Mouse (Mus musculus): ENCODE results near the gene Ccer2. TPM values are rescaled to one million over a fixed set of nuclear protein-coding genes. Genes with fewer than 3 reads are reported as not detected.

Gene Ccer2
- polyA plus RNA-seq, 1 experiment, result not detected

- peaks cover 5% of the 10 kb centered on the region for H3K36me3 ChIP-seq (ENCODE audit: control insufficient read depth, insufficient read depth, low read length, poor library complexity, severe bottlenecking)
- peak; percentile 97 for TF ChIP-seq CTCF (IDR thresholded peaks at IDR 0.05; ENCODE audit: low read depth, low read length)
- TF ChIP-seq EP300 (IDR thresholded peaks at IDR 0.05; ENCODE audit: insufficient read depth, low read depth, low read length), result peak; percentile 37; the same call in 1 of the 2 replicates
- no peak for TF ChIP-seq POLR2A (IDR thresholded peaks at IDR 0.05; ENCODE audit: insufficient read depth, low read length)
- peaks cover 1% of the 10 kb centered on the region for H3K4me1 ChIP-seq (ENCODE audit: control insufficient read depth, insufficient read depth, low read length)
- no peaks in the 10 kb centered on the region for H3K27me3 ChIP-seq (ENCODE audit: control insufficient read depth, insufficient read depth, low read length, poor library complexity, severe bottlenecking)
- peak overlapping the region; percentile 62 for H3K27ac ChIP-seq (ENCODE audit: insufficient read depth, low read length)
- no peaks in the 10 kb centered on the region for H3K9me3 ChIP-seq (replicated peaks; ENCODE audit: control insufficient read depth, insufficient read depth, low read length, poor library complexity, severe bottlenecking)
- peak overlapping the region; percentile 90 for H3K4me3 ChIP-seq (ENCODE audit: low read depth, low read length)
- H3K9ac ChIP-seq (ENCODE audit: low read depth, poor library complexity, severe bottlenecking), result peak overlapping the region; percentile 74
Measured at GRCm38 (mm10) chr7:28796562-28796975, 40.6 kb downstream of the Ccer2 start.

GRCm38 (mm10) chr7:28799994-28800393, 44.0 kb downstream of the Ccer2 start:
- Histone ChIP-seq H3K4me1 (ENCODE audit: control insufficient read depth, insufficient read depth, low read length) (peaks cover 5% of the 10 kb centered on the region), H3K9me3 (replicated peaks; ENCODE audit: control insufficient read depth, insufficient read depth, low read length, poor library complexity, severe bottlenecking) (no peaks in the 10 kb centered on the region), H3K9ac (ENCODE audit: low read depth, poor library complexity, severe bottlenecking) (no peak overlapping the region), H3K36me3 (ENCODE audit: control insufficient read depth, insufficient read depth, low read length, poor library complexity, severe bottlenecking) (peaks cover 5% of the 10 kb centered on the region), H3K4me3 (ENCODE audit: low read depth, low read length) (no peak overlapping the region), H3K27me3 (ENCODE audit: control insufficient read depth, insufficient read depth, low read length, poor library complexity, severe bottlenecking) (no peaks in the 10 kb centered on the region), H3K27ac (ENCODE audit: insufficient read depth, low read length) (no peak overlapping the region)
- no peak for TF ChIP-seq CTCF (IDR thresholded peaks at IDR 0.05; ENCODE audit: low read depth, low read length)

- no peak overlapping the region for H3K4me3 ChIP-seq (ENCODE audit: low read depth, low read length)
- TF ChIP-seq EP300 (IDR thresholded peaks at IDR 0.05; ENCODE audit: insufficient read depth, low read depth, low read length), result no peak
- TF ChIP-seq CTCF (IDR thresholded peaks at IDR 0.05; ENCODE audit: low read depth, low read length), result no peak
- no peak for TF ChIP-seq POLR2A (IDR thresholded peaks at IDR 0.05; ENCODE audit: insufficient read depth, low read length)
- H3K9me3 ChIP-seq (replicated peaks; ENCODE audit: control insufficient read depth, insufficient read depth, low read length, poor library complexity, severe bottlenecking), result no peaks in the 10 kb centered on the region
- H3K27me3 ChIP-seq (ENCODE audit: control insufficient read depth, insufficient read depth, low read length, poor library complexity, severe bottlenecking), result no peaks in the 10 kb centered on the region
- peak overlapping the region; percentile 46 for H3K9ac ChIP-seq (ENCODE audit: low read depth, poor library complexity, severe bottlenecking)
- H3K36me3 ChIP-seq (ENCODE audit: control insufficient read depth, insufficient read depth, low read length, poor library complexity, severe bottlenecking), result peaks cover 5% of the 10 kb centered on the region
- H3K4me1 ChIP-seq (ENCODE audit: control insufficient read depth, insufficient read depth, low read length), result peaks cover 9% of the 10 kb centered on the region
- H3K27ac ChIP-seq (ENCODE audit: insufficient read depth, low read length), result peak overlapping the region; percentile 100
Measured at GRCm38 (mm10) chr7:28801451-28801850, 45.5 kb downstream of the Ccer2 start.

GRCm38 (mm10) chr7:28801901-28802670, 46.1 kb downstream of the Ccer2 start:
- no peaks in the 10 kb centered on the region for H3K27me3 ChIP-seq (ENCODE audit: control insufficient read depth, insufficient read depth, low read length, poor library complexity, severe bottlenecking)
- H3K36me3 ChIP-seq (ENCODE audit: control insufficient read depth, insufficient read depth, low read length, poor library complexity, severe bottlenecking), result peaks cover 5% of the 10 kb centered on the region
- H3K9me3 ChIP-seq (replicated peaks; ENCODE audit: control insufficient read depth, insufficient read depth, low read length, poor library complexity, severe bottlenecking), result no peaks in the 10 kb centered on the region
- TF ChIP-seq CTCF (IDR thresholded peaks at IDR 0.05; ENCODE audit: low read depth, low read length), result no peak
- no peak for TF ChIP-seq EP300 (IDR thresholded peaks at IDR 0.05; ENCODE audit: insufficient read depth, low read depth, low read length)
- TF ChIP-seq POLR2A (IDR thresholded peaks at IDR 0.05; ENCODE audit: insufficient read depth, low read length), result no peak
- H3K9ac ChIP-seq (ENCODE audit: low read depth, poor library complexity, severe bottlenecking), result peak overlapping the region; percentile 46
- H3K4me3 ChIP-seq (ENCODE audit: low read depth, low read length), result peak overlapping the region; percentile 1; the same call in 1 of the 2 replicates
- H3K27ac ChIP-seq (ENCODE audit: insufficient read depth, low read length), result peak overlapping the region; percentile 100
- H3K4me1 ChIP-seq (ENCODE audit: control insufficient read depth, insufficient read depth, low read length), result peaks cover 9% of the 10 kb centered on the region

GRCm38 (mm10) chr7:28802846-28803588, 47.0 kb downstream of the Ccer2 start:
- peak; percentile 69; the same call in 1 of the 2 replicates for TF ChIP-seq EP300 (IDR thresholded peaks at IDR 0.05; ENCODE audit: insufficient read depth, low read depth, low read length)
- no peak for TF ChIP-seq CTCF (IDR thresholded peaks at IDR 0.05; ENCODE audit: low read depth, low read length)
- TF ChIP-seq POLR2A (IDR thresholded peaks at IDR 0.05; ENCODE audit: insufficient read depth, low read length), result no peak
- peak overlapping the region; percentile 46 for H3K9ac ChIP-seq (ENCODE audit: low read depth, poor library complexity, severe bottlenecking)
- H3K27me3 ChIP-seq (ENCODE audit: control insufficient read depth, insufficient read depth, low read length, poor library complexity, severe bottlenecking), result no peaks in the 10 kb centered on the region
- H3K27ac ChIP-seq (ENCODE audit: insufficient read depth, low read length), result peak overlapping the region; percentile 100
- H3K36me3 ChIP-seq (ENCODE audit: control insufficient read depth, insufficient read depth, low read length, poor library complexity, severe bottlenecking), result peaks cover 4% of the 10 kb centered on the region
- peaks cover 7% of the 10 kb centered on the region for H3K4me1 ChIP-seq (ENCODE audit: control insufficient read depth, insufficient read depth, low read length)
- no peaks in the 10 kb centered on the region for H3K9me3 ChIP-seq (replicated peaks; ENCODE audit: control insufficient read depth, insufficient read depth, low read length, poor library complexity, severe bottlenecking)
- H3K4me3 ChIP-seq (ENCODE audit: low read depth, low read length), result no peak overlapping the region

GRCm38 (mm10) chr7:28803756-28804155, 47.8 kb downstream of the Ccer2 start:
- Histone ChIP-seq H3K4me3 (ENCODE audit: low read depth, low read length) (no peak overlapping the region), H3K4me1 (ENCODE audit: control insufficient read depth, insufficient read depth, low read length) (peaks cover 7% of the 10 kb centered on the region), H3K9ac (ENCODE audit: low read depth, poor library complexity, severe bottlenecking) (peak overlapping the region; percentile 2; the same call in 1 of the 2 replicates), H3K27me3 (ENCODE audit: control insufficient read depth, insufficient read depth, low read length, poor library complexity, severe bottlenecking) (no peaks in the 10 kb centered on the region), H3K36me3 (ENCODE audit: control insufficient read depth, insufficient read depth, low read length, poor library complexity, severe bottlenecking) (peaks cover 2% of the 10 kb centered on the region), H3K9me3 (replicated peaks; ENCODE audit: control insufficient read depth, insufficient read depth, low read length, poor library complexity, severe bottlenecking) (no peaks in the 10 kb centered on the region), H3K27ac (ENCODE audit: insufficient read depth, low read length) (peak overlapping the region; percentile 87)
- no peak for TF ChIP-seq POLR2A (IDR thresholded peaks at IDR 0.05; ENCODE audit: insufficient read depth, low read length)
- TF ChIP-seq EP300 (IDR thresholded peaks at IDR 0.05; ENCODE audit: insufficient read depth, low read depth, low read length), result no peak
- TF ChIP-seq CTCF (IDR thresholded peaks at IDR 0.05; ENCODE audit: low read depth, low read length), result no peak
